8 mouse cellular contexts compared by ENCODE assay signal in the genomic region with DNA sequence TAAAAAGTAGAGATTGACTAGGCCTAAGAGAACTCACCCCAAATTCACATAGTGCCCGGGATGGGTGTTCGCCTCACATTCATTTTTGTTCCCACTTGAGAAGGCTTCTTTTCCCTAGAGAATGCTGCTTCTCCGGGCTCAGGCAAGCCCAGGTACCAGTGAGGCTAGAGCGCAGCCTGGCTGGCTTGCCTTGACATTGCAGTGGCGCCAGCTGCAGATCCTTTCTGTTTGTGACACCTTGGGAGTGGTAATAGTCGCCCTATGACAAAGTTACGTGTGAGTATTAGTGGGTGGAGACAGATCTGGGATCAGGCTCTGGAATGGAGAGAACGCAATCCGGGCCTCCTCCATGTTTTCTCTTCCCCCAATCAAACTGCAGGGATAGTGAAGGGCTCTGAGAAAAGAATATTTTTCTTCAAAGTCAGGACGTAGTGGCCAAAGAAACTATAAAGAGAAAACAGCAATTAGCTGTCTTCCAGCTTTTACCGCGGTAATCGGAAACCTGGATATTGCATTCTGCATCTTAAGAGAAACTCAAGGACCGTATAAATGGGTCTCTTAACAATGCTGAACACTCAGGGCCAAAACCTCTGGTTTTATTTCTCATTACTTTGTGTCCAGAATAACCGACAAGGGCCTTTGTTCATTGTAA. TPM values are rescaled to one million over a fixed set of nuclear protein-coding genes. Genes with fewer than 3 reads are reported as not detected.
DNase-seq lines count a peak whose midpoint lies in the region; ATAC-seq and TF ChIP-seq lines count a peak whose summit lies in the region.

A gene (minus strand): TSS at position 248 of the 652 bp plus-strand sequence.

- H3K9me3 ChIP-seq in hindbrain, embryonic 15.5 days, result no peaks in the 10 kb centered on the region

- WGBS in hindbrain, embryonic 15.5 days, result 7% methylated on average over 15 of the region's 15 CpGs

- H3K9ac ChIP-seq in hindbrain, embryonic 15.5 days, result peak within 1 kb of the TSS; percentile 93

- no peaks in the 10 kb centered on the region for H3K36me3 ChIP-seq in hindbrain, embryonic 15.5 days

- H3K27ac ChIP-seq in gastrocnemius, adult 2 months, result peak within 1 kb of the TSS; percentile 96
- peak within 1 kb of the TSS; percentile 99 for H3K27ac ChIP-seq in hindbrain, embryonic 15.5 days (replicated peaks)

- ATAC-seq in hindbrain, embryonic 15.5 days (ENCODE audit: low FRiP score, low read depth), result peak; percentile 52

- DNase-seq in adipocyte (ENCODE audit: low spot score), result peak; percentile 89
- peak; percentile 55 to 71 for DNase-seq in cerebellum, postnatal 36 days
- peak; percentile 83 for DNase-seq in gastrocnemius, adult 2 months
- peak in 1 of 2 experiments; percentile 66 for DNase-seq in left cerebral cortex, adult 18-20 months (ENCODE audit: low spot score in 2 of 2)
- DNase-seq in lung, postnatal 36 days, result peak; percentile 91
- DNase-seq in right cerebral cortex, postnatal 25 days, result peak; percentile 69
- peak; percentile 86 for DNase-seq in yolk sac, embryonic 10.5 days (ENCODE audit: low spot score)

- H3K4me2 ChIP-seq in hindbrain, embryonic 15.5 days, result peak within 1 kb of the TSS; percentile 68

- H3K27me3 ChIP-seq in hindbrain, embryonic 15.5 days, result no peaks in the 10 kb centered on the region

- intact Hi-C loops in gastrocnemius, adult 2 months (cut with DNase I), result loop anchor here (5.0 kb wide), 2 partner anchors 82 to 138 kb away; a partner anchor contains a TSS

- H3K4me3 ChIP-seq in gastrocnemius, adult 2 months, result peak within 1 kb of the TSS; percentile 91
- H3K4me3 ChIP-seq in hindbrain, embryonic 15.5 days, result peak within 1 kb of the TSS; percentile 72

- peak; percentile 77 for TF ChIP-seq CTCF in gastrocnemius, adult 2 months (IDR thresholded peaks at IDR 0.05)

- peaks cover 56% of the 10 kb centered on the region for H3K4me1 ChIP-seq in hindbrain, embryonic 15.5 days (replicated peaks)

RNA-seq across cellular contexts. Expression of the gene that starts here (rescaled TPM):
- 10 to 100 TPM; 13.5 to 13.8 TPM for total RNA-seq in gastrocnemius, adult 2 months (2021)
- 38.2 and 40.5 TPM in 2 replicates for polyA plus RNA-seq in hindbrain, embryonic 15.5 days (2015; fragmentation: Nextera tagmentation; extraction: Ambion mirVana)
- total RNA-seq in left cerebral cortex, adult 18-20 months (2021), result 10 to 100 TPM; 40.6 to 41.3 TPM
